Comparison of ENCODE assay signal across 20 mouse cellular contexts in genomic region chr1:172154536-172154935, GRCm38 (mm10). TPM values are rescaled to one million over a fixed set of nuclear protein-coding genes. Genes with fewer than 3 reads are reported as not detected.
DNase-seq lines count a peak whose midpoint lies in the region; ATAC-seq and TF ChIP-seq lines count a peak whose summit lies in the region.
"Had no signal": no experiment of that assay in that cellular context is flagged by ENCODE, and none has a peak within 500 bp of the region (broad histone marks: within the 10 kb centered on the region; RNA-seq: fewer than 3 reads in every experiment).

No protein-coding gene starts in this region.

- peaks cover 80% of the 10 kb centered on the region for H3K79me2 ChIP-seq in C2C12 (ENCODE audit: control insufficient read depth, insufficient read depth)

- TF ChIP-seq EP300 in stomach, postnatal 0 days (optimal IDR thresholded peaks at IDR 0.05) = no peak

- H3K9me3 ChIP-seq in forebrain, embryonic 13.5 days (replicated peaks) = no peaks in the 10 kb centered on the region
- H3K9me3 ChIP-seq in forebrain, embryonic 16.5 days (ENCODE audit: control insufficient read depth, low read length) = no peaks in the 10 kb centered on the region
- H3K9me3 ChIP-seq in intestine, embryonic 16.5 days (ENCODE audit: control insufficient read depth, low read length) = no peaks in the 10 kb centered on the region
- H3K9me3 ChIP-seq in stomach, postnatal 0 days (ENCODE audit: control insufficient read depth, low read length) = no peaks in the 10 kb centered on the region
- H3K9me3 ChIP-seq: embryonic facial prominence, embryonic 12.5 days; heart, embryonic 10.5 days; hindbrain, embryonic 13.5 days had no signal

- ATAC-seq in forebrain, embryonic 13.5 days = 0 out of 2 replicates have a peak, but pooled peaks have one; percentile 21
- no peak for ATAC-seq in forebrain, embryonic 16.5 days
- peak; percentile 82 for ATAC-seq in intestine, embryonic 16.5 days
- ATAC-seq in stomach, postnatal 0 days (ENCODE audit: low FRiP score, low TSS enrichment) = peak; percentile 64; the same call in 1 of the 2 replicates
- ATAC-seq: forebrain, postnatal 0 days had no signal

- H3ac ChIP-seq in C2C12 (ENCODE audit: control insufficient read depth, insufficient read length, low read depth) = no peak overlapping the region

- H3K36me3 ChIP-seq in forebrain, embryonic 13.5 days (ENCODE audit: poor library complexity, severe bottlenecking) = peaks cover 67% of the 10 kb centered on the region
- H3K36me3 ChIP-seq in forebrain, embryonic 16.5 days (ENCODE audit: control insufficient read depth, insufficient read depth) = peaks cover 20% of the 10 kb centered on the region
- peaks cover 48% of the 10 kb centered on the region for H3K36me3 ChIP-seq in C2C12 (ENCODE audit: control insufficient read depth, insufficient read depth)
- H3K36me3 ChIP-seq in intestine, embryonic 16.5 days (ENCODE audit: control insufficient read depth, insufficient read depth, low read length) = peaks cover 12% of the 10 kb centered on the region; the same call in 1 of the 2 replicates
- H3K36me3 ChIP-seq in stomach, postnatal 0 days (ENCODE audit: control insufficient read depth, insufficient read depth, low read length) = peaks cover 5% of the 10 kb centered on the region

- no peak overlapping the region for H3K27ac ChIP-seq in forebrain, embryonic 13.5 days
- no peak overlapping the region for H3K27ac ChIP-seq in forebrain, embryonic 16.5 days (ENCODE audit: low read length)
- H3K27ac ChIP-seq in intestine, embryonic 16.5 days (ENCODE audit: low read length) = no peak overlapping the region; the same call in 1 of the 2 replicates
- no peak overlapping the region for H3K27ac ChIP-seq in stomach, postnatal 0 days (replicated peaks)
- H3K27ac ChIP-seq: embryonic facial prominence, embryonic 12.5 days; heart, embryonic 10.5 days; hindbrain, embryonic 13.5 days had no signal

- peaks cover 20% of the 10 kb centered on the region for H3K4me1 ChIP-seq in forebrain, embryonic 13.5 days
- H3K4me1 ChIP-seq in forebrain, embryonic 16.5 days (replicated peaks; ENCODE audit: control insufficient read depth, insufficient read depth, low read length) = peaks cover 10% of the 10 kb centered on the region
- peaks cover 14% of the 10 kb centered on the region; the same call in 1 of the 2 replicates for H3K4me1 ChIP-seq in intestine, embryonic 16.5 days (ENCODE audit: control insufficient read depth, insufficient read depth, low read length)
- H3K4me1 ChIP-seq in stomach, postnatal 0 days (replicated peaks; ENCODE audit: control insufficient read depth, insufficient read depth) = no peaks in the 10 kb centered on the region

- WGBS in forebrain, embryonic 13.5 days = 94% methylated on average over 3 of the region's 3 CpGs
- whole genome bisulfite sequencing in forebrain, embryonic 16.5 days = 94% methylated on average over 3 of the region's 3 CpGs
- whole genome bisulfite sequencing in intestine, embryonic 16.5 days = 78% methylated on average over 3 of the region's 3 CpGs
- 73% methylated on average over 3 of the region's 3 CpGs for WGBS in stomach, postnatal 0 days

- no peak for DNase-seq in stomach, postnatal 0 days (ENCODE audit: low spot score)
- DNase-seq in left cerebral cortex, postnatal 10 days (ENCODE audit: extremely low spot score in 1 of 2, low spot score in 2 of 2) = no peak
- DNase-seq in left cerebral cortex, adult 8-10 months (ENCODE audit: low spot score in 2 of 2) = no peak
- DNase-seq: adrenal gland, postnatal 14 days; B cell, adult 2 months; cerebellum, adult 11-12 months; cerebellum, adult 9-10 months; cerebellum, postnatal 25 days; forebrain, postnatal 0 days; gastrocnemius, postnatal 36 days; heart, adult 18-20 months; heart, postnatal 10 days; heart, postnatal 4 days had no signal

- H3K79me3 ChIP-seq in C2C12 (ENCODE audit: low read depth) = peaks cover 37% of the 10 kb centered on the region

- H3K4me3 ChIP-seq in forebrain, embryonic 13.5 days = no peak overlapping the region
- no peak overlapping the region for H3K4me3 ChIP-seq in forebrain, embryonic 16.5 days (replicated peaks; ENCODE audit: low read length)
- H3K4me3 ChIP-seq in C2C12 (ENCODE audit: insufficient read depth, poor library complexity, severe bottlenecking) = no peak overlapping the region
- no peak overlapping the region for H3K4me3 ChIP-seq in intestine, embryonic 16.5 days (ENCODE audit: low read length)
- no peak overlapping the region for H3K4me3 ChIP-seq in stomach, postnatal 0 days (ENCODE audit: low read depth, low read length)
- H3K4me3 ChIP-seq: embryonic facial prominence, embryonic 12.5 days; heart, embryonic 10.5 days; hindbrain, embryonic 13.5 days had no signal

- no peaks in the 10 kb centered on the region for H3K27me3 ChIP-seq in forebrain, embryonic 13.5 days
- H3K27me3 ChIP-seq in forebrain, embryonic 16.5 days (replicated peaks; ENCODE audit: control insufficient read depth, insufficient read depth, low read length) = no peaks in the 10 kb centered on the region
- no peaks in the 10 kb centered on the region for H3K27me3 ChIP-seq in C2C12 (ENCODE audit: control insufficient read depth, insufficient read depth, insufficient read length)
- no peaks in the 10 kb centered on the region for H3K27me3 ChIP-seq in intestine, embryonic 16.5 days (replicated peaks; ENCODE audit: control insufficient read depth, insufficient read depth, low read length)
- H3K27me3 ChIP-seq in stomach, postnatal 0 days (ENCODE audit: control insufficient read depth, insufficient read depth, low read length) = no peaks in the 10 kb centered on the region
- H3K27me3 ChIP-seq: embryonic facial prominence, embryonic 12.5 days; hindbrain, embryonic 13.5 days had no signal

- no peak overlapping the region for H3K4me2 ChIP-seq in forebrain, embryonic 13.5 days
- H3K4me2 ChIP-seq in forebrain, embryonic 16.5 days (ENCODE audit: low read length) = no peak overlapping the region
- no peak overlapping the region for H3K4me2 ChIP-seq in intestine, embryonic 16.5 days (ENCODE audit: low read depth, low read length)
- no peak overlapping the region for H3K4me2 ChIP-seq in stomach, postnatal 0 days (replicated peaks; ENCODE audit: low read depth)
- H3K4me2 ChIP-seq: embryonic facial prominence, embryonic 12.5 days; hindbrain, embryonic 13.5 days had no signal

- no peak for TF ChIP-seq CTCF in C2C12 (IDR thresholded peaks at IDR 0.05; ENCODE audit: control insufficient read depth, insufficient read depth, insufficient read length)
- TF ChIP-seq CTCF in stomach, postnatal 0 days (IDR thresholded peaks at IDR 0.05; ENCODE audit: low read depth) = no peak

- no peak overlapping the region for H3K9ac ChIP-seq in forebrain, embryonic 13.5 days
- no peak overlapping the region for H3K9ac ChIP-seq in forebrain, embryonic 16.5 days (replicated peaks; ENCODE audit: low read depth, low read length)
- no peak overlapping the region for H3K9ac ChIP-seq in intestine, embryonic 16.5 days (ENCODE audit: low read depth, low read length)
- no peak overlapping the region for H3K9ac ChIP-seq in stomach, postnatal 0 days (ENCODE audit: low read length)
- H3K9ac ChIP-seq: embryonic facial prominence, embryonic 12.5 days; forebrain, postnatal 0 days; hindbrain, embryonic 13.5 days had no signal

- intact Hi-C loops in left cerebral cortex, postnatal 10 days (cut with DNase I) = no loop called here

TF ChIP-seq in C2C12, 6 proteins besides CTCF, POLR2A, EP300 and RAD21:
- TF ChIP-seq MYOD1 (IDR thresholded peaks at IDR 0.05; ENCODE audit: control insufficient read depth, insufficient read length, low read depth) = peak; percentile 89
- TF ChIP-seq MAX (IDR thresholded peaks at IDR 0.05) = no peak

RNA-seq across cellular contexts. Expression of gene Dcaf8, which starts 6.7 kb away (rescaled TPM):
- polyA plus RNA-seq in forebrain, embryonic 13.5 days (2015; fragmentation: Nextera tagmentation; extraction: Ambion mirVana) = 112 and 125 TPM in 2 replicates
- 106 and 107 TPM in 2 replicates for polyA plus RNA-seq in forebrain, embryonic 16.5 days (2015; fragmentation: Nextera tagmentation; extraction: Ambion mirVana)
- 37.6 TPM for polyA plus RNA-seq in C2C12 (2012; fragmentation: generic; extraction: Trizol)
- 93.2 and 102 TPM in 2 replicates for polyA plus RNA-seq in intestine, embryonic 16.5 days (2015; fragmentation: Nextera tagmentation; extraction: Ambion mirVana)
- polyA plus RNA-seq in stomach, postnatal 0 days (2015; fragmentation: Nextera tagmentation; extraction: Ambion mirVana) = 57.0 and 59.8 TPM in 2 replicates
- total RNA-seq in left cerebral cortex, postnatal 10 days (2021) = 10 to 100 TPM; 87.0 to 88.0 TPM
- 100 to 1,000 TPM; 118 to 125 (median 119) TPM for total RNA-seq in left cerebral cortex, adult 8-10 months (2022)

RNA-seq across cellular contexts. Expression of gene Pex19, which starts 28.0 kb away (rescaled TPM):
- polyA plus RNA-seq in forebrain, embryonic 13.5 days (2015; fragmentation: Nextera tagmentation; extraction: Ambion mirVana) = 155 and 163 TPM in 2 replicates
- polyA plus RNA-seq in forebrain, embryonic 16.5 days (2015; fragmentation: Nextera tagmentation; extraction: Ambion mirVana) = 155 and 157 TPM in 2 replicates
- polyA plus RNA-seq in C2C12 (2012; fragmentation: generic; extraction: Trizol) = 79.6 TPM
- 161 TPM in 2 replicates for polyA plus RNA-seq in intestine, embryonic 16.5 days (2015; fragmentation: Nextera tagmentation; extraction: Ambion mirVana)
- 82.9 and 92.0 TPM in 2 replicates for polyA plus RNA-seq in stomach, postnatal 0 days (2015; fragmentation: Nextera tagmentation; extraction: Ambion mirVana)
- 100 to 1,000 TPM in 1 of 2 experiments, 10 to 100 TPM in 1; 99.1 to 104 TPM for total RNA-seq in left cerebral cortex, postnatal 10 days (2021)
- total RNA-seq in left cerebral cortex, adult 8-10 months (2022) = 100 to 1,000 TPM in 1 of 4 experiments, 10 to 100 TPM in 3; 78.7 to 104 (median 83.8) TPM

RNA-seq across cellular contexts. Expression of gene Pea15a, which starts 52.1 kb away (rescaled TPM):
- polyA plus RNA-seq in forebrain, embryonic 13.5 days (2015; fragmentation: Nextera tagmentation; extraction: Ambion mirVana) = 470 and 471 TPM in 2 replicates
- 472 and 511 TPM in 2 replicates for polyA plus RNA-seq in forebrain, embryonic 16.5 days (2015; fragmentation: Nextera tagmentation; extraction: Ambion mirVana)
- polyA plus RNA-seq in C2C12 (2012; fragmentation: generic; extraction: Trizol) = 125 TPM
- 80.2 and 81.3 TPM in 2 replicates for polyA plus RNA-seq in intestine, embryonic 16.5 days (2015; fragmentation: Nextera tagmentation; extraction: Ambion mirVana)
- polyA plus RNA-seq in stomach, postnatal 0 days (2015; fragmentation: Nextera tagmentation; extraction: Ambion mirVana) = 79.4 and 81.6 TPM in 2 replicates
- total RNA-seq in left cerebral cortex, postnatal 10 days (2021) = 100 to 1,000 TPM; 368 TPM
- total RNA-seq in left cerebral cortex, adult 8-10 months (2022) = 100 to 1,000 TPM; 409 to 452 (median 428) TPM
